Mouse (Mus musculus): ENCODE data around the gene Lcn12. TPM values are rescaled to one million over a fixed set of nuclear protein-coding genes. Genes with fewer than 3 reads are reported as not detected.

Gene Lcn12
- polyA plus RNA-seq, 1 experiment from 2014 or later = not detected

- DNase-seq = no peak
- Histone ChIP-seq H3K9me3 (replicated peaks) (no peaks in the 10 kb centered on the region), H3K4me1 (replicated peaks) (peaks cover 44% of the 10 kb centered on the region), H3K27ac (no peak overlapping the region), H3K4me3 (replicated peaks) (no peak overlapping the region), H3K36me3 (peaks cover 34% of the 10 kb centered on the region), H3K4me2 (no peak overlapping the region), H3K9ac (no peak overlapping the region), H3K27me3 (no peaks in the 10 kb centered on the region)
- WGBS (ENCODE audit: insufficient replicate concordance) = 64% methylated on average over 1 of the region's 1 CpGs
- no peak for ATAC-seq (ENCODE audit: low read depth)
Observed at GRCm38 (mm10) chr2:25505000-25505399, 11.3 kb upstream of the Lcn12 start.

GRCm38 (mm10) chr2:25504538-25504937, 10.8 kb upstream of the Lcn12 start:
- Histone ChIP-seq H3K27ac (no peak overlapping the region), H3K36me3 (peaks cover 34% of the 10 kb centered on the region), H3K4me1 (replicated peaks) (peaks cover 49% of the 10 kb centered on the region), H3K9ac (no peak overlapping the region), H3K27me3 (no peaks in the 10 kb centered on the region), H3K4me3 (replicated peaks) (no peak overlapping the region), H3K4me2 (no peak overlapping the region), H3K9me3 (replicated peaks) (no peaks in the 10 kb centered on the region)
- DNase-seq (no peak), ATAC-seq (ENCODE audit: low read depth) (no peak)
- 57% methylated on average over 19 of the region's 19 CpGs for WGBS (ENCODE audit: insufficient replicate concordance)

- Histone ChIP-seq H3K9me3 (replicated peaks) (no peaks in the 10 kb centered on the region), H3K9ac (peak overlapping the region; percentile 87), H3K4me3 (replicated peaks) (peak overlapping the region; percentile 74; the same call in 1 of the 2 replicates), H3K27ac (peak overlapping the region; percentile 87), H3K36me3 (peaks cover 34% of the 10 kb centered on the region), H3K4me1 (replicated peaks) (peaks cover 65% of the 10 kb centered on the region), H3K4me2 (peak overlapping the region; percentile 84), H3K27me3 (no peaks in the 10 kb centered on the region)
- ATAC-seq (ENCODE audit: low read depth) (peak; percentile 84), DNase-seq (peak; percentile 68)
- WGBS (ENCODE audit: insufficient replicate concordance) = 31% methylated on average over 3 of the region's 3 CpGs
Observed at GRCm38 (mm10) chr2:25502726-25503125, 9.0 kb upstream of the Lcn12 start.

- Histone ChIP-seq H3K36me3 (peaks cover 34% of the 10 kb centered on the region), H3K4me2 (peak within 1 kb of the TSS; percentile 84), H3K27ac (peak within 1 kb of the TSS; percentile 87), H3K9ac (peak within 1 kb of the TSS; percentile 87), H3K9me3 (replicated peaks) (no peaks in the 10 kb centered on the region), H3K27me3 (no peaks in the 10 kb centered on the region), H3K4me3 (replicated peaks) (peak within 1 kb of the TSS; percentile 74), H3K4me1 (replicated peaks) (peaks cover 69% of the 10 kb centered on the region)
- 72% methylated on average over 20 of the region's 20 CpGs for WGBS (ENCODE audit: insufficient replicate concordance)
- ATAC-seq (ENCODE audit: low read depth) (no peak), DNase-seq (peak; percentile 29)
Observed at GRCm38 (mm10) chr2:25501593-25502486, 8.1 kb upstream of the Lcn12 start, which contains the start of gene C8g. Gene C8g (minus strand): TSS chr2:25501719.

GRCm38 (mm10) chr2:25500576-25501405, 7.1 kb upstream of the Lcn12 start, which contains the start of gene Fbxw5:
Gene Fbxw5 (plus strand): TSS chr2:25500750.
- Histone ChIP-seq H3K9me3 (replicated peaks) (no peaks in the 10 kb centered on the region), H3K4me2 (peak within 1 kb of the TSS; percentile 84), H3K4me1 (replicated peaks) (peaks cover 69% of the 10 kb centered on the region), H3K4me3 (replicated peaks) (peak within 1 kb of the TSS; percentile 74), H3K27me3 (no peaks in the 10 kb centered on the region), H3K27ac (peak within 1 kb of the TSS; percentile 87), H3K9ac (peak within 1 kb of the TSS; percentile 87), H3K36me3 (peaks cover 31% of the 10 kb centered on the region)
- peak; percentile 76 for ATAC-seq (ENCODE audit: low read depth)
- peak; percentile 79 for DNase-seq
- WGBS (ENCODE audit: insufficient replicate concordance) = under 1% methylated on average over 35 of the region's 44 CpGs

- H3K4me3 ChIP-seq (replicated peaks) = peak overlapping the region; percentile 74
- WGBS (ENCODE audit: insufficient replicate concordance) = 57% methylated on average over 6 of the region's 6 CpGs
- H3K27ac ChIP-seq = peak overlapping the region; percentile 74
- peak overlapping the region; percentile 87 for H3K9ac ChIP-seq
- H3K27me3 ChIP-seq = no peaks in the 10 kb centered on the region
- DNase-seq = no peak
- peak; percentile 26 for ATAC-seq (ENCODE audit: low read depth)
- peaks cover 25% of the 10 kb centered on the region for H3K36me3 ChIP-seq
- peak overlapping the region; percentile 84 for H3K4me2 ChIP-seq
- H3K9me3 ChIP-seq (replicated peaks) = no peaks in the 10 kb centered on the region
- peaks cover 69% of the 10 kb centered on the region for H3K4me1 ChIP-seq (replicated peaks)
Observed at GRCm38 (mm10) chr2:25500071-25500575, 6.4 kb upstream of the Lcn12 start.

GRCm38 (mm10) chr2:25498622-25499478, 5.1 kb upstream of the Lcn12 start:
- Histone ChIP-seq H3K9me3 (replicated peaks) (no peaks in the 10 kb centered on the region), H3K27ac (no peak overlapping the region)

GRCm38 (mm10) chr2:25497846-25498575, 4.3 kb upstream of the Lcn12 start:
- Histone ChIP-seq H3K27me3 (no peaks in the 10 kb centered on the region), H3K4me3 (replicated peaks) (no peak overlapping the region), H3K36me3 (peaks cover 4% of the 10 kb centered on the region), H3K4me1 (replicated peaks) (peaks cover 49% of the 10 kb centered on the region), H3K27ac (no peak overlapping the region), H3K4me2 (no peak overlapping the region), H3K9me3 (replicated peaks) (no peaks in the 10 kb centered on the region), H3K9ac (no peak overlapping the region)
- no peak for DNase-seq
- ATAC-seq (ENCODE audit: low read depth) = no peak
- WGBS (ENCODE audit: insufficient replicate concordance) = 47% methylated on average over 6 of the region's 6 CpGs

More at GRCm38 (mm10) chr2:25498622-25499478, 5.1 kb upstream of the Lcn12 start:
- Histone ChIP-seq H3K4me3 (replicated peaks) (no peak overlapping the region), H3K9ac (no peak overlapping the region), H3K36me3 (peaks cover 13% of the 10 kb centered on the region), H3K4me1 (replicated peaks) (peaks cover 57% of the 10 kb centered on the region), H3K4me2 (no peak overlapping the region; the same call in 1 of the 2 replicates), H3K27me3 (no peaks in the 10 kb centered on the region)
- DNase-seq (no peak), ATAC-seq (ENCODE audit: low read depth) (no peak)
- 55% methylated on average over 15 of the region's 15 CpGs for whole genome bisulfite sequencing (ENCODE audit: insufficient replicate concordance)

GRCm38 (mm10) chr2:25496462-25496861, 2.8 kb upstream of the Lcn12 start:
- WGBS (ENCODE audit: insufficient replicate concordance) = 37% methylated on average over 4 of the region's 4 CpGs
- no peak for ATAC-seq (ENCODE audit: low read depth)
- H3K36me3 ChIP-seq = no peaks in the 10 kb centered on the region
- H3K27me3 ChIP-seq = no peaks in the 10 kb centered on the region
- no peak for DNase-seq
- H3K4me1 ChIP-seq (replicated peaks) = peaks cover 33% of the 10 kb centered on the region
- no peak overlapping the region for H3K27ac ChIP-seq
- no peak overlapping the region for H3K4me2 ChIP-seq
- H3K4me3 ChIP-seq (replicated peaks) = no peak overlapping the region
- no peaks in the 10 kb centered on the region for H3K9me3 ChIP-seq (replicated peaks)
- H3K9ac ChIP-seq = no peak overlapping the region

- H3K27me3 ChIP-seq = no peaks in the 10 kb centered on the region
- H3K4me1 ChIP-seq (replicated peaks) = peaks cover 15% of the 10 kb centered on the region
- no peak overlapping the region for H3K4me2 ChIP-seq
- no peaks in the 10 kb centered on the region for H3K36me3 ChIP-seq
- DNase-seq (no peak), ATAC-seq (ENCODE audit: low read depth) (no peak)
- no peak overlapping the region for H3K27ac ChIP-seq
- no peak overlapping the region for H3K9ac ChIP-seq
- WGBS (ENCODE audit: insufficient replicate concordance) = 63% methylated on average over 5 of the region's 5 CpGs
- H3K4me3 ChIP-seq (replicated peaks) = no peak overlapping the region
- no peaks in the 10 kb centered on the region for H3K9me3 ChIP-seq (replicated peaks)
Observed at GRCm38 (mm10) chr2:25492988-25493387, 723 bp downstream of the Lcn12 start.
